Mouse (Mus musculus) thymus, postnatal 25 days (tissue): ENCODE measurements at regions not wholly inside any gene's neighbourhood (a gene's known extent, or its start where the extent isn't known, plus 50 kb on each side); places are given as distances from the start of the nearest gene placed in this dataset.

ENCODE experiments used
- DNase-seq: peaks from one replicate; pipeline ENCODE4 v3.0.0; 2022

DNA sequence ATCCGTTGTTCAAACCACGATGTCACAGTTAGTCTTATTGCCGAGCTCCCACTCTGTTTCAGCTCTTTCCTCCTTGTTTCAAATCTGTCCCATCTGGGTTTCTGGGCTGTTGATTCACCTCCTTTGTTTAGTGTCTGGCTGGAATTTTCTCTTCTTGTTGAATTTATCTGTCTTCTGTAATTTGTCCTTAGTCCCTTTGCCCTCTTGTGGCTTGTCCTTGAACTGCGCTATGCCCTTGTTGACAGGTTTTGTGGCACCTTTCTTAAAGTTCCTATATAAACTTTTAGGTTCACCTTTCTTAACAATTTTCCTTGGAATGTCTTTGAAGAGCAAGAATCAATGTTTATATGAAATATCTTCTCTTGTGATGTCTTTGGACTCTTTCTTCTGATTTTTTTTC, 658.2 kb downstream of the Rps29 start:
- no peak for DNase-seq

DNA sequence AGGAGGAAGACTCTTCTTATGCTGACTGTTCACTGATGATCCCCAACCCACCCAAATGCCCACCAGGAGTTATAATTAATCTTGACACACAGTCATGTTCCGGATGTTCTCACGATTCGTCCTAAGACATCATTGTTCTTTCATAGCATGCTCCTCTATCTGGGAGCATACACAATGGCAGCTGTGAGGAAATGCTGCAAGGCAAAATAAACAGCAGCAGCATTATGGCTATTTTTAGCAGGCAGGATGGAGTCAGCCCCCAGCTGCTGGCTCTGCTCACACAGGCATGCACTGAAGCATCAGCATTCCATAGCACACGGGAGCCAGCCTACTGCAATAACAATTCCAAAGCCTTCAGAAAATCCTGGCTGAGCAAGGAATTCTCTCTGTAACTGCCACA, 696.0 kb downstream of the Rps29 start:
- no peak for DNase-seq

DNA sequence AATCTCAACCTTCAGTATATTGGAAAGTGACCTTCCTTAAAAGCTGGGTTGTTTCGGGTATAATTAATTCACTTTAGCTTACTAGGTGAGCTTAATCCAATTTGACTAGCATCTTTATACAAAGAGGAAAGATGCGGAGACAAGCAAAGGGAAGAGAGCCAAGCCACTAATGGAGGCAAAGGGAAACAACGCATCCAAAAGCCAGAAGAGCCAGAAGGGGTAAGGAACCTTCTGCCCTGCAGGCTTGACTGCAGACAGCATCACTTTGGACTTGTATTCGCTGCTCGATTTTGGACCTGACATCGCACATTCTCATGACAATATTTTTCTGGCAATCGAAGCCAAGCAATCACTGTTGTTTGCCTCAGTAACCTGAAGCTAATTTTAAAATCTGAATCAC, 700.8 kb downstream of the Rps29 start:
- no peak for DNase-seq

DNA sequence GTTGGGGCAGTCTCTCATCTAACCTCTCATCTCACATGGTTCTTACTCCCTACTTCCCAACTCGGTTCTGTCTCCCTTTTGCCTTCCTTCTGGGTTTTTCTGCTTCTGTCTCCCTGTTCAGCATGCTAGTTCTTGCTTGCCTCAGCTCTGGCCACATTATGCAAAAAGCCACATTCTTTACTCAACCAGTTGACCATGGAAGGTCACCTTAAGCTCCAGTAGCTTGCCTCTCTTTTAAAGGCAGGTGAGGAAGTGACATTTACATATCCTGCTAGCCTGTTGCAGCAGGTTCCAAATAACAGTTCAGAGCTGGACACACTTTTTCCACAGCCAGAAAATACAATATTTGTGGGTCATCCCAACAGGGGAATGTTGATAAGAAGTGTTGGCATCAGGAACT, 732.4 kb downstream of the Rps29 start:
- no peak for DNase-seq

DNA sequence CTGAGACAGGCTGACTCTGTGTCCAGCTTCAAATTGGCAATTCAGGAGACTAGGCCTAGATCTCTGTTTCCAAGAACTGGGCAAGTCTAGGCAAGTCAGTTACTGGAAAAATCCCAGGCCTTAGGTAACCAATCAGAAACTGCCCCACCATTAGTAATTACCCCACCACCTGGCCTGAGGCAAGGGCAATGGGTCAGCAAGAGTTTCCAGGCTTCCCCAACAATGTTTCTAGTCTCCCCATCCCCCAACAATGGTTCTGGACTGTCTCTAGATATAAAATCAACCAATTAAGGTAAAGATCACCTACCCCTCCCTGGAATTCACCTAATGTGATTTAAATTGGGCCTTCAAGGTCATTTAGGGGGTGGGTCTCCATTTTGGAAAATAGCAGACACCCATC, 734.0 kb downstream of the Rps29 start:
- no peak for DNase-seq
